Mouse (Mus musculus): ENCODE results near the gene Atp6v0a1. TPM values are rescaled to one million over a fixed set of nuclear protein-coding genes. Genes with fewer than 3 reads are reported as not detected.
A peak's percentile ranks its signal among the peaks of the same experiment; 100 is the strongest.

Atp6v0a1 gene
- polyA plus RNA-seq, 1 experiment: 312 TPM

- no peak for DNase-seq (ENCODE audit: extremely low spot score in 1 of 2, low spot score in 1 of 2)
These were observed 14.1 kb downstream of the Atp6v0a1 start for GRCm38 (mm10) chr11:101023371-101023770.

GRCm38 (mm10) chr11:101024001-101024400 lies 14.7 kb downstream of the Atp6v0a1 start:
- no peak for DNase-seq (ENCODE audit: extremely low spot score in 1 of 2, low spot score in 1 of 2)

GRCm38 (mm10) chr11:101027121-101027520 lies 17.9 kb downstream of the Atp6v0a1 start:
- no peak for DNase-seq (ENCODE audit: extremely low spot score in 1 of 2, low spot score in 1 of 2)

GRCm38 (mm10) chr11:101029320-101029719 lies 20.1 kb downstream of the Atp6v0a1 start:
- no peak for DNase-seq (ENCODE audit: extremely low spot score in 1 of 2, low spot score in 1 of 2)

- DNase-seq (ENCODE audit: extremely low spot score in 1 of 2, low spot score in 1 of 2): no peak
These were observed 21.0 kb downstream of the Atp6v0a1 start for GRCm38 (mm10) chr11:101030136-101030807.

- DNase-seq (ENCODE audit: extremely low spot score in 1 of 2, low spot score in 1 of 2): no peak
These were observed 21.5 kb downstream of the Atp6v0a1 start for GRCm38 (mm10) chr11:101030808-101031156.

- no peak for DNase-seq (ENCODE audit: extremely low spot score in 1 of 2, low spot score in 1 of 2)
These were observed 22.2 kb downstream of the Atp6v0a1 start for GRCm38 (mm10) chr11:101031470-101031869.

- no peak for DNase-seq (ENCODE audit: extremely low spot score in 1 of 2, low spot score in 1 of 2)
These were observed 24.7 kb downstream of the Atp6v0a1 start for GRCm38 (mm10) chr11:101033856-101034500.

- no peak for DNase-seq (ENCODE audit: extremely low spot score in 1 of 2, low spot score in 1 of 2)
These were observed 25.5 kb downstream of the Atp6v0a1 start for GRCm38 (mm10) chr11:101034614-101035327.

GRCm38 (mm10) chr11:101035328-101035695 lies 26.1 kb downstream of the Atp6v0a1 start:
- DNase-seq (ENCODE audit: extremely low spot score in 1 of 2, low spot score in 1 of 2): no peak

GRCm38 (mm10) chr11:101037795-101038194 lies 28.5 kb downstream of the Atp6v0a1 start:
- no peak for DNase-seq (ENCODE audit: extremely low spot score in 1 of 2, low spot score in 1 of 2)

- no peak for DNase-seq (ENCODE audit: extremely low spot score in 1 of 2, low spot score in 1 of 2)
These were observed 36.6 kb downstream of the Atp6v0a1 start for GRCm38 (mm10) chr11:101045826-101046225.

- no peak for DNase-seq (ENCODE audit: extremely low spot score in 1 of 2, low spot score in 1 of 2)
These were observed 37.2 kb downstream of the Atp6v0a1 start for GRCm38 (mm10) chr11:101046440-101046839.

GRCm38 (mm10) chr11:101047502-101047901 lies 38.2 kb downstream of the Atp6v0a1 start:
- DNase-seq (ENCODE audit: extremely low spot score in 1 of 2, low spot score in 1 of 2): no peak

GRCm38 (mm10) chr11:101050359-101050758 lies 41.1 kb downstream of the Atp6v0a1 start:
- DNase-seq (ENCODE audit: extremely low spot score in 1 of 2, low spot score in 1 of 2): peak in 1 of 2 experiments; percentile 57

GRCm38 (mm10) chr11:101051051-101051493 lies 41.8 kb downstream of the Atp6v0a1 start:
- DNase-seq (ENCODE audit: extremely low spot score in 1 of 2, low spot score in 1 of 2): peak in 1 of 2 experiments; percentile 57

GRCm38 (mm10) chr11:101051617-101052016 lies 42.4 kb downstream of the Atp6v0a1 start:
- DNase-seq (ENCODE audit: extremely low spot score in 1 of 2, low spot score in 1 of 2): no peak

GRCm38 (mm10) chr11:101052751-101053473 lies 43.7 kb downstream of the Atp6v0a1 start:
- DNase-seq (ENCODE audit: extremely low spot score in 1 of 2, low spot score in 1 of 2): no peak

GRCm38 (mm10) chr11:101053974-101054373 lies 44.7 kb downstream of the Atp6v0a1 start:
- no peak for DNase-seq (ENCODE audit: extremely low spot score in 1 of 2, low spot score in 1 of 2)

GRCm38 (mm10) chr11:101055418-101055817 lies 46.2 kb downstream of the Atp6v0a1 start:
- no peak for DNase-seq (ENCODE audit: extremely low spot score in 1 of 2, low spot score in 1 of 2)

GRCm38 (mm10) chr11:101056885-101057284 lies 47.6 kb downstream of the Atp6v0a1 start:
- no peak for DNase-seq (ENCODE audit: extremely low spot score in 1 of 2, low spot score in 1 of 2)

Measured in frontal cortex, adult 2 months (tissue).